Mouse (Mus musculus): ENCODE results near the gene Clec1b. TPM values are rescaled to one million over a fixed set of nuclear protein-coding genes. Genes with fewer than 3 reads are reported as not detected.

Clec1b gene
- polyA plus RNA-seq, 1 experiment from 2014 or later = 2.0 TPM

DNA sequence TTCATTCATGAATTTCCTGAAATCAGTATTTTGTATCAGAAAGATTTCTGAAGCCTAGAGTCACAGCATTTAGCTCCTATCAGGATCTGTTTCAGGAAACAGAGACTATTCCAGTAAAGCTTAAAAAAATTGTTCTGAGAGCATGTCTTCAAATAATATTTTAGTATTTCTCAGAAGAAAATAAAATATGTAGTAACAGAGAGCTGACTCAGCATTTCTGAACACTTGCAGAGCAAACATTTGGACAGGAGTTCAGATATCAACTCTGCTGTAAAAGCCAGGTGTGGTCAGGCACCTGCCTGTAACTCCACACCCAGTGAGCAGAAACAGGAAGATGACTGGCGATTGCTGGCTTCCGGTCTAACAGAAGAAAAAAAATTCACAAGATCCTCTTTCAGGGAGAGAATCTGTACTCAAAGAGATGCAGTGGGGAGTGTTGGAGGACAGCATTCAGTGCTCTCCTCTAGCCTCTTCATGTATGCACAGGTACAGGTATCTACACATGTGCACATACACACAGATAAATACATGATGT lies 22.1 kb upstream of the Clec1b start:
- no peak for ATAC-seq
- 90% methylated on average over 2 of the region's 2 CpGs for WGBS

DNA sequence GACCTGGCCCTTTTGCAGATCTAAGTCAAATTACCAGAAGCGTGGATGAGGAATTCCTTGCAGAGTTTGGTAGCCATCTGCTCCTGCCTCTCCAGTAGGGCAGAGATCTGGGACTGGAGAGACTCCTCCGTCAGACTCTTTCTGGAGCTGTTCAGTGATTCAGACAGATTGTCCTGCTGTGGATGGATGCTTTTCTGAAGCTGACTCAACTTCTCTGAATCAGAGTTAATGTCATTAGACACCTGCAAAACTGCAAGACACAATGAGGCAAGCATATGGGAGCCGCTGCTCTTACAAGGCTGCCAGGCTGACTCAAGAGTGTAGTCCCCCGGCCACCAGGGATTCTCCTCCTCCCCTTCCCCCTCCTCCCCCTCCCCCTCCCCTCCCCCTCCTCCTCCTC lies 16.6 kb upstream of the Clec1b start:
- Histone ChIP-seq H3K4me3 (ENCODE audit: low read depth, low read length) (no peak overlapping the region), H3K4me1 (ENCODE audit: control insufficient read depth, insufficient read depth, low read length) (no peaks in the 10 kb centered on the region), H3K4me2 (ENCODE audit: low read length) (no peak overlapping the region), H3K36me3 (ENCODE audit: control insufficient read depth, insufficient read depth, low read length) (no peaks in the 10 kb centered on the region), H3K9ac (ENCODE audit: low read length) (no peak overlapping the region), H3K27ac (ENCODE audit: low read depth, low read length) (no peak overlapping the region), H3K9me3 (replicated peaks; ENCODE audit: control insufficient read depth, low read length) (no peaks in the 10 kb centered on the region), H3K27me3 (replicated peaks; ENCODE audit: control insufficient read depth, insufficient read depth, low read length) (no peaks in the 10 kb centered on the region)
- ATAC-seq = no peak
- WGBS = 71% methylated on average over 4 of the region's 4 CpGs
- no peak for DNase-seq (ENCODE audit: low spot score)

More for the DNA sequence above, 22.1 kb upstream of the Clec1b start:
- Histone ChIP-seq H3K36me3 (ENCODE audit: control insufficient read depth, insufficient read depth, low read length) (no peaks in the 10 kb centered on the region), H3K4me2 (ENCODE audit: low read length) (no peak overlapping the region), H3K4me3 (ENCODE audit: low read depth, low read length) (no peak overlapping the region), H3K9me3 (replicated peaks; ENCODE audit: control insufficient read depth, low read length) (no peaks in the 10 kb centered on the region), H3K4me1 (ENCODE audit: control insufficient read depth, insufficient read depth, low read length) (no peaks in the 10 kb centered on the region), H3K9ac (ENCODE audit: low read length) (no peak overlapping the region), H3K27me3 (replicated peaks; ENCODE audit: control insufficient read depth, insufficient read depth, low read length) (no peaks in the 10 kb centered on the region), H3K27ac (ENCODE audit: low read depth, low read length) (no peak overlapping the region)
- DNase-seq (ENCODE audit: low spot score) = no peak

- no peaks in the 10 kb centered on the region for H3K27me3 ChIP-seq (replicated peaks; ENCODE audit: control insufficient read depth, insufficient read depth, low read length)
- ATAC-seq = no peak
- no peak for DNase-seq (ENCODE audit: low spot score)
- 76% methylated on average over 1 of the region's 1 CpGs for WGBS
- no peaks in the 10 kb centered on the region for H3K36me3 ChIP-seq (ENCODE audit: control insufficient read depth, insufficient read depth, low read length)
- no peak overlapping the region for H3K4me3 ChIP-seq (ENCODE audit: low read depth, low read length)
- no peak overlapping the region for H3K4me2 ChIP-seq (ENCODE audit: low read length)
- H3K9me3 ChIP-seq (replicated peaks; ENCODE audit: control insufficient read depth, low read length) = no peaks in the 10 kb centered on the region
- no peak overlapping the region for H3K9ac ChIP-seq (ENCODE audit: low read length)
- no peaks in the 10 kb centered on the region for H3K4me1 ChIP-seq (ENCODE audit: control insufficient read depth, insufficient read depth, low read length)
- no peak overlapping the region for H3K27ac ChIP-seq (ENCODE audit: low read depth, low read length)
Observed at GRCm38 (mm10) chr6:129381736-129382135, 15.4 kb upstream of the Clec1b start.

GRCm38 (mm10) chr6:129383466-129383865 lies 13.6 kb upstream of the Clec1b start:
- no peak overlapping the region for H3K27ac ChIP-seq (ENCODE audit: low read depth, low read length)
- no peak overlapping the region for H3K9ac ChIP-seq (ENCODE audit: low read length)
- no peaks in the 10 kb centered on the region for H3K36me3 ChIP-seq (ENCODE audit: control insufficient read depth, insufficient read depth, low read length)
- no peaks in the 10 kb centered on the region for H3K4me1 ChIP-seq (ENCODE audit: control insufficient read depth, insufficient read depth, low read length)
- H3K4me3 ChIP-seq (ENCODE audit: low read depth, low read length) = no peak overlapping the region
- no peaks in the 10 kb centered on the region for H3K27me3 ChIP-seq (replicated peaks; ENCODE audit: control insufficient read depth, insufficient read depth, low read length)
- ATAC-seq (no peak), DNase-seq (ENCODE audit: low spot score) (no peak)
- H3K4me2 ChIP-seq (ENCODE audit: low read length) = no peak overlapping the region
- 88% methylated on average over 3 of the region's 3 CpGs for WGBS
- H3K9me3 ChIP-seq (replicated peaks; ENCODE audit: control insufficient read depth, low read length) = no peaks in the 10 kb centered on the region

- no peak overlapping the region for H3K4me2 ChIP-seq (ENCODE audit: low read length)
- no peak overlapping the region for H3K27ac ChIP-seq (ENCODE audit: low read depth, low read length)
- H3K9ac ChIP-seq (ENCODE audit: low read length) = no peak overlapping the region
- WGBS = 68% methylated on average over 4 of the region's 4 CpGs
- DNase-seq (ENCODE audit: low spot score) (no peak), ATAC-seq (no peak)
- no peaks in the 10 kb centered on the region for H3K4me1 ChIP-seq (ENCODE audit: control insufficient read depth, insufficient read depth, low read length)
- no peaks in the 10 kb centered on the region for H3K9me3 ChIP-seq (replicated peaks; ENCODE audit: control insufficient read depth, low read length)
- no peaks in the 10 kb centered on the region for H3K36me3 ChIP-seq (ENCODE audit: control insufficient read depth, insufficient read depth, low read length)
- no peak overlapping the region for H3K4me3 ChIP-seq (ENCODE audit: low read depth, low read length)
- no peaks in the 10 kb centered on the region for H3K27me3 ChIP-seq (replicated peaks; ENCODE audit: control insufficient read depth, insufficient read depth, low read length)
Observed at GRCm38 (mm10) chr6:129385000-129385399, 12.1 kb upstream of the Clec1b start.

DNA sequence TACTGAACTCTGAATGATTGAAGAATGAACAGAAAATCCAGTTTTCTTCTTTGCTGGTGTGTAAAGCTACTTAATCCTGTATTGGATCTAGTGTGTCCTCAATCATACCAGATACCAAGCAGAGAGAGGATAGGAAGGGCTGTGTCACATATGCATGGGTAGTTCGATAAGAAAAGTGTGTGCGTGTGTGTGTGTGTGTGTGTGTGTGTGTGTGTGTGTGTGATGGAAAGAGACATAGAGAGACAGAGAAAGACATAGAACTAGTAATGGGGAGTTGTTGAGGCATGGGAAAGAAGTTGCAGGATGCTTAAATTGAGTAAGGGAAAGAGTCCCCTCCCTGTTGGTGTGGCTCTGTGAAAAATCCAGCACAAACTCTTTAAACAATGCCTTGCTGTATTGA lies 11.3 kb upstream of the Clec1b start, which contains the start of gene Clec12b:
Clec12b (minus strand) TSS at position 101 of the 400 bp plus-strand sequence.
- no peaks in the 10 kb centered on the region for H3K36me3 ChIP-seq (ENCODE audit: control insufficient read depth, insufficient read depth, low read length)
- H3K4me3 ChIP-seq (ENCODE audit: low read depth, low read length) = no peak within 1 kb of the TSS
- H3K27ac ChIP-seq (ENCODE audit: low read depth, low read length) = no peak within 1 kb of the TSS
- no peak within 1 kb of the TSS for H3K4me2 ChIP-seq (ENCODE audit: low read length)
- H3K9me3 ChIP-seq (replicated peaks; ENCODE audit: control insufficient read depth, low read length) = no peaks in the 10 kb centered on the region
- no peaks in the 10 kb centered on the region for H3K27me3 ChIP-seq (replicated peaks; ENCODE audit: control insufficient read depth, insufficient read depth, low read length)
- ATAC-seq (no peak), DNase-seq (ENCODE audit: low spot score) (no peak)
- 85% methylated on average over 2 of the region's 2 CpGs for WGBS
- no peak within 1 kb of the TSS for H3K9ac ChIP-seq (ENCODE audit: low read length)
- no peaks in the 10 kb centered on the region for H3K4me1 ChIP-seq (ENCODE audit: control insufficient read depth, insufficient read depth, low read length)

GRCm38 (mm10) chr6:129393087-129393720 lies 3.9 kb upstream of the Clec1b start:
- 28% methylated on average over 2 of the region's 2 CpGs for WGBS
- peak; percentile 48 for DNase-seq (ENCODE audit: low spot score)
- no peak overlapping the region for H3K9ac ChIP-seq (ENCODE audit: low read length)
- H3K9me3 ChIP-seq (replicated peaks; ENCODE audit: control insufficient read depth, low read length) = no peaks in the 10 kb centered on the region
- H3K4me2 ChIP-seq (ENCODE audit: low read length) = no peak overlapping the region
- no peak overlapping the region for H3K4me3 ChIP-seq (ENCODE audit: low read depth, low read length)
- no peaks in the 10 kb centered on the region for H3K4me1 ChIP-seq (ENCODE audit: control insufficient read depth, insufficient read depth, low read length)
- no peaks in the 10 kb centered on the region for H3K27me3 ChIP-seq (replicated peaks; ENCODE audit: control insufficient read depth, insufficient read depth, low read length)
- H3K27ac ChIP-seq (ENCODE audit: low read depth, low read length) = no peak overlapping the region
- no peaks in the 10 kb centered on the region for H3K36me3 ChIP-seq (ENCODE audit: control insufficient read depth, insufficient read depth, low read length)
- no peak; the same call in 1 of the 2 replicates for ATAC-seq

- H3K4me1 ChIP-seq (ENCODE audit: control insufficient read depth, insufficient read depth, low read length) = no peaks in the 10 kb centered on the region
- no peak overlapping the region for H3K4me2 ChIP-seq (ENCODE audit: low read length)
- no peaks in the 10 kb centered on the region for H3K36me3 ChIP-seq (ENCODE audit: control insufficient read depth, insufficient read depth, low read length)
- no peak overlapping the region for H3K4me3 ChIP-seq (ENCODE audit: low read depth, low read length)
- 80% methylated on average over 6 of the region's 6 CpGs for WGBS
- no peak overlapping the region for H3K9ac ChIP-seq (ENCODE audit: low read length)
- H3K27ac ChIP-seq (ENCODE audit: low read depth, low read length) = no peak overlapping the region
- DNase-seq (ENCODE audit: low spot score) = no peak
- no peaks in the 10 kb centered on the region for H3K27me3 ChIP-seq (replicated peaks; ENCODE audit: control insufficient read depth, insufficient read depth, low read length)
- ATAC-seq = 0 out of 2 replicates have a peak, but pooled peaks have one; percentile 55
- H3K9me3 ChIP-seq (replicated peaks; ENCODE audit: control insufficient read depth, low read length) = no peaks in the 10 kb centered on the region
Observed at GRCm38 (mm10) chr6:129393732-129394131, 3.4 kb upstream of the Clec1b start.

- Histone ChIP-seq H3K4me2 (ENCODE audit: low read length) (no peak overlapping the region), H3K27ac (ENCODE audit: low read depth, low read length) (no peak overlapping the region), H3K36me3 (ENCODE audit: control insufficient read depth, insufficient read depth, low read length) (no peaks in the 10 kb centered on the region), H3K4me1 (ENCODE audit: control insufficient read depth, insufficient read depth, low read length) (no peaks in the 10 kb centered on the region), H3K27me3 (replicated peaks; ENCODE audit: control insufficient read depth, insufficient read depth, low read length) (no peaks in the 10 kb centered on the region), H3K9ac (ENCODE audit: low read length) (no peak overlapping the region), H3K4me3 (ENCODE audit: low read depth, low read length) (no peak overlapping the region), H3K9me3 (replicated peaks; ENCODE audit: control insufficient read depth, low read length) (no peaks in the 10 kb centered on the region)
- WGBS = 63% methylated on average over 6 of the region's 6 CpGs
- ATAC-seq = no peak
- DNase-seq (ENCODE audit: low spot score) = no peak
Observed at GRCm38 (mm10) chr6:129399945-129400344, 2.8 kb downstream of the Clec1b start.

All from forebrain, embryonic 14.5 days (tissue).